Mouse (Mus musculus): ENCODE data around the gene Mob3c. TPM values are rescaled to one million over a fixed set of nuclear protein-coding genes. Genes with fewer than 3 reads are reported as not detected.

The Mob3c gene
- polyA plus RNA-seq, 1 experiment from 2014 or later, result 4.9 TPM

DNA sequence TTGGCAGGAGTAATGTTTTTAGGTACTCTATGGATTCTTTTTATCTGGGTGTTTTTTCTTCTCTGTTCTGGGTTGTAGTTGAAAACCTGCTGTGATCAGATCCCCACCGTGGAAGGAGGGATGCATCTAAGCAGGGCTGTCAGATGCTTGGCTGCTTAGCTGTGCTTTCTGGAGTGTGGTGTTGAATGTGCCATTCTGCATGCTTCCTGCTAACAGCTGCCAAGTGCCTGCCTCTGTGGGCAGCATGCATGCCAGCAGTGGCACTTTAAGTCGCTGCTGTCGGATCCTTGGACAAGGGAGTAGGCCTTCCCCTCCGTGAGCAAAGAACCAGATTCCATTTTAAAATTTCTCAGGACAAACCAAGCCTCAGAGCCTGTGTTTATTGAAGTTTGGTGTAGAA, 27.7 kb downstream of the Mob3c start:
- peaks cover 19% of the 10 kb centered on the region for H3K4me1 ChIP-seq (ENCODE audit: control insufficient read depth, insufficient read depth, low read depth, low read length)
- no peaks in the 10 kb centered on the region; the same call in 1 of the 2 replicates for H3K36me3 ChIP-seq (ENCODE audit: control insufficient read depth, insufficient read depth, low read length)
- peak; percentile 70 for ATAC-seq
- 15% methylated on average over 4 of the region's 4 CpGs for WGBS
- H3K27ac ChIP-seq (ENCODE audit: low read depth, low read length), result peak overlapping the region; percentile 27; the same call in 1 of the 2 replicates
- no peak overlapping the region for H3K9ac ChIP-seq (ENCODE audit: low read depth, low read length)
- no peak overlapping the region for H3K4me3 ChIP-seq (ENCODE audit: low read length)
- no peaks in the 10 kb centered on the region for H3K27me3 ChIP-seq (replicated peaks; ENCODE audit: control insufficient read depth, insufficient read depth, low read length)
- no peak overlapping the region for H3K4me2 ChIP-seq (ENCODE audit: low read length)
- no peaks in the 10 kb centered on the region for H3K9me3 ChIP-seq (ENCODE audit: control insufficient read depth, low read length)

DNA sequence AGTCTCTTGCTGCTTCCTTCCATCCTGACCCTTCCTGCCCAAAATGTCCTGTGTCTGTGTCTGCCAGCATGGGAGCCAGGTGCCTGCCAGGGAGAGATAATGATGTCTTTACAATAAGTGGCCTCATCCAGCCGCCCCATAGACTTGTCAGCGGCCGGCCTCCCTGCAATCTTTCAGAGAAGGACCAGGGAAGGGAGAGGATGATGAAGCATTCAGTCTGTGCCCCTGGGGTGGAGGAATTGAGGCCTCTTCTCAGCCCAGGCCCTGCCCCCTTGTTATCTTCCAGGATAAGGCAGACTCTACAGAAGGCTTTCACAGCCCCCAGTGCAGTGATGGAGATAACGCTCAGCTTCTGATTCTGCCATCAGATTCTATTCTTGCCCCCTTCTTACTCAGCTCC, 28.4 kb downstream of the Mob3c start:
- H3K4me3 ChIP-seq (ENCODE audit: low read length), result no peak overlapping the region
- 34% methylated on average over 4 of the region's 4 CpGs for WGBS
- H3K4me2 ChIP-seq (ENCODE audit: low read length), result no peak overlapping the region
- peak overlapping the region; percentile 42; the same call in 1 of the 2 replicates for H3K9ac ChIP-seq (ENCODE audit: low read depth, low read length)
- H3K27me3 ChIP-seq (replicated peaks; ENCODE audit: control insufficient read depth, insufficient read depth, low read length), result no peaks in the 10 kb centered on the region
- no peaks in the 10 kb centered on the region for H3K36me3 ChIP-seq (ENCODE audit: control insufficient read depth, insufficient read depth, low read length)
- ATAC-seq, result peak; percentile 43; the same call in 1 of the 2 replicates
- H3K4me1 ChIP-seq (ENCODE audit: control insufficient read depth, insufficient read depth, low read depth, low read length), result peaks cover 19% of the 10 kb centered on the region
- H3K27ac ChIP-seq (ENCODE audit: low read depth, low read length), result no peak overlapping the region
- no peaks in the 10 kb centered on the region for H3K9me3 ChIP-seq (ENCODE audit: control insufficient read depth, low read length)

DNA sequence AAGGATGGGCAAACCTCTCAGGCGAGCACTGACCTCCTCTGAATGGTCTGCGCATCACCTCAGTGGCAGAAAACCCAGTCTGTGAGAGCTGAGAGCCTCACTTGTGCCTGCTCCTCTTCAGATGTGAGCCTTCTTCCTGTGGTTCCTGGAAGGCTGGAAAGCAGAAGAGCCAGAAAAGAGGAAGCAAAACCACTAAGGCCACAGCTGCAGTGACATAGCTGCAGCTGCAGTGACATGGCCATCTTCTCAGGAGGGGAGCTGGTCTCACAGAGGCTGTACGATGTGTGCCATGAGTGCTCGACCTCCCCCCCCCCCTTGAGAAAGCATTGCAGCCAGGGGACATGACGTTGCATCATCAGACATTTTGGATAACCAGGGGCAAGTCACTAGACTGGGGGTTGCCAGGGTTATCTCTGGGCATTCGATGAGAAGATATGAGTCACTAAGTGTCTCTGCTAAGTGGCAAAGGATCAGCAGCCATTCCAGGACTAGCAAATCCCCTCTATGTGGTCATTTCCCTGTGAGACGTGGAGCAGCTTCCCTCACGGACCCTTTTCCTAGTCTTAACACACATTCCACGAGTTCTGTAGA, 29.5 kb downstream of the Mob3c start:
- Histone ChIP-seq H3K4me1 (ENCODE audit: control insufficient read depth, insufficient read depth, low read depth, low read length) (peaks cover 19% of the 10 kb centered on the region), H3K4me3 (ENCODE audit: low read length) (no peak overlapping the region), H3K9ac (ENCODE audit: low read depth, low read length) (no peak overlapping the region), H3K36me3 (ENCODE audit: control insufficient read depth, insufficient read depth, low read length) (no peaks in the 10 kb centered on the region), H3K27ac (ENCODE audit: low read depth, low read length) (no peak overlapping the region), H3K4me2 (ENCODE audit: low read length) (no peak overlapping the region), H3K27me3 (replicated peaks; ENCODE audit: control insufficient read depth, insufficient read depth, low read length) (no peaks in the 10 kb centered on the region), H3K9me3 (ENCODE audit: control insufficient read depth, low read length) (no peaks in the 10 kb centered on the region)
- 79% methylated on average over 9 of the region's 9 CpGs for WGBS
- no peak for ATAC-seq

DNA sequence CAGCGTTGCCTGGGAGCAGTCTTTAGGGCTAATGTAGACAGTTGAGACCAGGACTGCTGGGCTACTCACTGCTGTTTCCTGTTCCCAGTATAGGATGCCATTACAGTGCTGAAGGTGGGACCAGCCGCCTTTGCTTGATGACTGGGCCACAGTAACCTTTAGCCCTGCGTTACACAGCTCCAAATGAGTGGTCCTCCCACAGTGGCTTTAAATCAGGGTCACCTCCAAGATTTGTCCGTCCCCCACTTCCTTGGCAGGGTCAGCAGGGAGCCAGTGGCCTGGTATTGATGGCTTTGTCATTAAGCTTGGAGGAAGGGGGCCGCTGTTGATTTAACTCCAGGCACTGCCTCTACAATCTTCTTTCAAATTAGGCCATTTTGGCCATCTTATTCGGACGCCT, 35.5 kb downstream of the Mob3c start:
- Histone ChIP-seq H3K9ac (ENCODE audit: low read depth, low read length) (no peak overlapping the region), H3K27me3 (replicated peaks; ENCODE audit: control insufficient read depth, insufficient read depth, low read length) (no peaks in the 10 kb centered on the region), H3K4me2 (ENCODE audit: low read length) (no peak overlapping the region), H3K4me3 (ENCODE audit: low read length) (no peak overlapping the region), H3K27ac (ENCODE audit: low read depth, low read length) (no peak overlapping the region), H3K4me1 (ENCODE audit: control insufficient read depth, insufficient read depth, low read depth, low read length) (peaks cover 3% of the 10 kb centered on the region; the same call in 1 of the 2 replicates), H3K36me3 (ENCODE audit: control insufficient read depth, insufficient read depth, low read length) (no peaks in the 10 kb centered on the region), H3K9me3 (ENCODE audit: control insufficient read depth, low read length) (no peaks in the 10 kb centered on the region)
- no peak for ATAC-seq
- 71% methylated on average over 7 of the region's 7 CpGs for WGBS

DNA sequence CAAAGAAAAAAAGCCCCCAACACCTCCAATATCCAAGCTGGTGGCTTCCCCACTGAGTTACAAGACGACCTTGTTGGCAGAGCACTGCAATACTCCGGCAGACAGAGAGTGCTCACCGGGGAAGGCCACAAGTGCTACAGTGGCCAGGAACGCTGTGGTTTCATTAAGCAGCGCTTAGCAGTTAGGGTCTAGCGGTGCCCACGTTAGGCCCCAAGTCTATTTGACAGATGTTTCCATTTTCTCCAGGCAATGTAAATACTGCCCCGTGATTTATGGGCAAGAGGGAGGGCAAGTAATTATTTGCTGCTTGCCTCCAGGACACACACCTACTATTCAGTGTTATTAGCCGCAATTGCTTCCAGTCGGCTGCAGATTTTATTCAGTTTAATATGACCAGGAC, 36.0 kb downstream of the Mob3c start:
- WGBS, result 33% methylated on average over 10 of the region's 10 CpGs
- Histone ChIP-seq H3K4me3 (ENCODE audit: low read length) (no peak overlapping the region), H3K4me2 (ENCODE audit: low read length) (no peak overlapping the region), H3K4me1 (ENCODE audit: control insufficient read depth, insufficient read depth, low read depth, low read length) (peaks cover 3% of the 10 kb centered on the region; the same call in 1 of the 2 replicates), H3K27ac (ENCODE audit: low read depth, low read length) (no peak overlapping the region), H3K27me3 (replicated peaks; ENCODE audit: control insufficient read depth, insufficient read depth, low read length) (no peaks in the 10 kb centered on the region), H3K9me3 (ENCODE audit: control insufficient read depth, low read length) (no peaks in the 10 kb centered on the region), H3K9ac (ENCODE audit: low read depth, low read length) (no peak overlapping the region), H3K36me3 (ENCODE audit: control insufficient read depth, insufficient read depth, low read length) (no peaks in the 10 kb centered on the region)
- 0 out of 2 replicates have a peak, but pooled peaks have one; percentile 50 for ATAC-seq

DNA sequence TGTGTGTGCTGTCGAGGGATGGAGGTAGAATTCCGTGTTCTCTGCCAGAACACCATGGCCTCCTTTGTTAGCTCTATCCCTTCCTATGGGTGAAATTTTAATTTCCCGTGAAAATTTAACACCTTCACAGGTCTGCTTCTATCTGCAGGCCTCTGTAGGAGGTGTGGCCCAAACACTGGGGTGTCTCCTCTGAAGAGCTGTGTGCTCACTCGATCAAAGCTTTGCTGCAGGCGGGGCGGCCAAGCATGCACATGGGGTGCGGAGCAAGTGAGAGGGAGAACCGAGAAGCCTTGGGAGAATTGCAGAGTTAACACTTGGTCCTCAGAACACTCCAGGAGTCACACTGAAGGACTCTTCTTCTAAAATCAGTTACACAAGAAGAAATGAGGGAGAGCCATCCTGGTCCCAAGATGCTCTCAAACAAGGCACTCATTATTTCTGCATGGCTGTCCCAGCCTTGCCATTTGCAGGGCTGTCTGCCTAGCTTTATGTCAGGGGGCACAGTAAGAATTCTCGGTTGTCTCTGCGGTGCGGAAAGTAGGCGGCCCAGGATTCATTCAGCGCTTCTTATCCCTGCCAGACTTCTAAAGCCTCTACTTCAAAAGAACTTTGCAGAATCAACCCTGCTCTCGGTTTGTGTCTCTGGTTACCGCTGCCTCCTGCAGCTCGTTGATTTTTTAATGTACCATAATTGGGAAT, 41.8 kb downstream of the Mob3c start:
- H3K27ac ChIP-seq (ENCODE audit: low read depth, low read length), result no peak overlapping the region
- no peaks in the 10 kb centered on the region for H3K9me3 ChIP-seq (ENCODE audit: control insufficient read depth, low read length)
- H3K36me3 ChIP-seq (ENCODE audit: control insufficient read depth, insufficient read depth, low read length), result 0 out of 2 replicates have a peak, but pooled peaks cover 3% of the 10 kb centered on the region
- 21% methylated on average over 16 of the region's 16 CpGs for WGBS
- H3K9ac ChIP-seq (ENCODE audit: low read depth, low read length), result no peak overlapping the region
- 0 out of 2 replicates have a peak, but pooled peaks have one; percentile 43 for ATAC-seq
- no peak overlapping the region for H3K4me2 ChIP-seq (ENCODE audit: low read length)
- H3K27me3 ChIP-seq (replicated peaks; ENCODE audit: control insufficient read depth, insufficient read depth, low read length), result no peaks in the 10 kb centered on the region
- peaks cover 3% of the 10 kb centered on the region; the same call in 1 of the 2 replicates for H3K4me1 ChIP-seq (ENCODE audit: control insufficient read depth, insufficient read depth, low read depth, low read length)
- no peak overlapping the region for H3K4me3 ChIP-seq (ENCODE audit: low read length)

DNA sequence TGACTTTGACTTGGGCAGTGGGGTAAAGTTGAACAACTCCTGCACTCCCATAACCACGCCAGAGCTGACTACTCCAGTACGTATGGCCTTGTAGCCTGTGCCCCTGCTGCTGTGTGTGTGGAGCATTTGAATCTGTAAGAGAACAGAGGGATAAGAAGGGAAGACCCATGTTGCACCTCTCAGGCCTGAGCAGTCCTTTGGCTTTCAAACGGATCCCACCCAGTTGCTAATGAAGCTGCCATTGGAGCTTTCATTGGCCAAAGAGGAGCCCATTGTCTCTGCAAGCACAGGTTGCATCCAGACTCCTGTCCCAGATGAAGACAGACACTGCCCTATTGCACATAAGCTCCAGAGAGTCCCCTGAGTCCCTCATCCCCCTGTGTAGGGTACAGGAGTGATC, 45.3 kb downstream of the Mob3c start:
- Histone ChIP-seq H3K9me3 (ENCODE audit: control insufficient read depth, low read length) (no peaks in the 10 kb centered on the region), H3K36me3 (ENCODE audit: control insufficient read depth, insufficient read depth, low read length) (0 out of 2 replicates have a peak, but pooled peaks cover 3% of the 10 kb centered on the region), H3K4me1 (ENCODE audit: control insufficient read depth, insufficient read depth, low read depth, low read length) (peaks cover 8% of the 10 kb centered on the region), H3K4me2 (ENCODE audit: low read length) (no peak overlapping the region), H3K27me3 (replicated peaks; ENCODE audit: control insufficient read depth, insufficient read depth, low read length) (no peaks in the 10 kb centered on the region), H3K9ac (ENCODE audit: low read depth, low read length) (no peak overlapping the region), H3K4me3 (ENCODE audit: low read length) (no peak overlapping the region), H3K27ac (ENCODE audit: low read depth, low read length) (no peak overlapping the region)
- no peak for ATAC-seq
- 85% methylated on average over 3 of the region's 3 CpGs for WGBS

DNA sequence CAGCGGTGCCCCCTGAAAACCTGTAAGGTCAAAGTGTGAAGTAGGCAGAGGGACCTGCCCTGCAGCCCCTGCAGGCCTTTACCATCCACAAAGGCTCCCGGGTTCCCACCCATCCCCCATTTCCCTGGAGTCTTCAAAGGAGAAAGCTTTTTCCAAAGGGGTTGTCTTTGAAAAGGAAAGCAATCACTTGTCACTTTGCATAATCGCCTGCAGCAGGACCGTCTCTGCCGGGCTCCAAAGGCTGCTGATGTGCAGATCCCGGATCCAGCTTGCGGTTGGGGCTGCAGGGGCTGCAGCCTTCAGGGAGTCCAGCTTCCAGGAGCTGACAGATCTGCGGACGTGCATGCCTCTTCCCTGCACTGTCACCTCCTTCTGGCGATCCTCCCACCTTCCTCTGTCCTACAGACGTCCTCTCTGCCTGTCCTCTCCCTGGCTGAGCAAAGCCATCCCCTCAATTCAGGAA, 50.4 kb downstream of the Mob3c start:
- H3K9me3 ChIP-seq (ENCODE audit: control insufficient read depth, low read length), result no peaks in the 10 kb centered on the region
- H3K4me3 ChIP-seq (ENCODE audit: low read length), result no peak overlapping the region
- peaks cover 12% of the 10 kb centered on the region for H3K4me1 ChIP-seq (ENCODE audit: control insufficient read depth, insufficient read depth, low read depth, low read length)
- 0 out of 2 replicates have a peak, but pooled peaks cover 3% of the 10 kb centered on the region for H3K36me3 ChIP-seq (ENCODE audit: control insufficient read depth, insufficient read depth, low read length)
- no peak overlapping the region for H3K4me2 ChIP-seq (ENCODE audit: low read length)
- no peak overlapping the region for H3K27ac ChIP-seq (ENCODE audit: low read depth, low read length)
- peak; percentile 6; the same call in 1 of the 2 replicates for ATAC-seq
- 1% methylated on average over 11 of the region's 11 CpGs for WGBS
- no peaks in the 10 kb centered on the region for H3K27me3 ChIP-seq (replicated peaks; ENCODE audit: control insufficient read depth, insufficient read depth, low read length)
- 0 out of 2 replicates have a peak overlapping the region, but pooled peaks have one; percentile 9 for H3K9ac ChIP-seq (ENCODE audit: low read depth, low read length)

DNA sequence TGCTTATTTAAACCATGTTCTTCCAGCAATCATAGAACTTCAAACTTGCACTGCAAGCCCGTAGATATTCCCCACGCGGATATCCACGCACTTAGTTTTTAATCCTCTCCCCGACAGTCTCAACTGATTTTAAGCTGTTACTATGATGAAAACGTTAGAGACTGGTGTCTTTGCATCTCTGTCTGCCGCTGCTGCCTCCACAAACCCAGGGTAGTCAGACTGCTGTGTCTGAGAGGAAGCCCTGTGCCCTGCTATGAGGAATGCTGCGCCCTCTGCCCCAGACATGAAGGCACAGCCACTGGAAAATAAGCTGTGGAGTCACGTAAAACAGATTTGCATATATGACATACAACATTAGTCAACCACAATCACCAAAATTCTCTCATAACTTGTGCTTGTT, 50.9 kb downstream of the Mob3c start:
- Histone ChIP-seq H3K27me3 (replicated peaks; ENCODE audit: control insufficient read depth, insufficient read depth, low read length) (no peaks in the 10 kb centered on the region), H3K9me3 (ENCODE audit: control insufficient read depth, low read length) (no peaks in the 10 kb centered on the region), H3K27ac (ENCODE audit: low read depth, low read length) (no peak overlapping the region), H3K4me2 (ENCODE audit: low read length) (no peak overlapping the region), H3K36me3 (ENCODE audit: control insufficient read depth, insufficient read depth, low read length) (no peaks in the 10 kb centered on the region), H3K4me3 (ENCODE audit: low read length) (no peak overlapping the region), H3K9ac (ENCODE audit: low read depth, low read length) (no peak overlapping the region), H3K4me1 (ENCODE audit: control insufficient read depth, insufficient read depth, low read depth, low read length) (peaks cover 12% of the 10 kb centered on the region)
- no peak for ATAC-seq
- 32% methylated on average over 9 of the region's 9 CpGs for WGBS
